Mouse (Mus musculus): ENCODE measurements around the gene Pnp. TPM values are rescaled to one million over a fixed set of nuclear protein-coding genes. Genes with fewer than 3 reads are reported as not detected.
"Not testable (repeated sequence)": the region's sequence is repeated elsewhere in the genome, so short reads cannot be mapped to it uniquely, and the experiment has no call there.

The Pnp gene
- total and polyA plus RNA-seq, 3 experiments: 14.4 to 18.1 (median 17.2) TPM

DNA sequence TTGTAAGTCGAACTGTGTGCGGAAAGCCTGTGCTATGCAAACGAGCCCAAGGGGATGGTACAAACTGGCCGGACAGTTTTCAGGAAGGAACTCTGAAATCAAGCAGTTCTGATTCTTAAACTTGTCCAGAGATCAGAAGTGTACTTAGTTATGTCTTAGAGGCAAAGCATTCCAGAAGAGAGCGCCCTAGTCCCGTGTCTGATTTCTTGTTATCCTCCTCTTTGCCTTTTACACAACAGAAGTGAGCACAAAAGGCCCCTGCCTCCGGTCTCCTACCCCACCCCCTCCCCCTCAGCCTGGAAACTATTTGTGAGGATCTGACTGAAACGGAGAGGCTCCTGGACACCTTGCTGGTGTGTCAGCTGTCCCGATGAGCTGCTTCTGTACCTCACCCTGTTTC is 45.8 kb downstream of the Pnp start:
- WGBS: 25% methylated on average over 9 of the region's 9 CpGs
- peak overlapping the region; percentile 17 for H3K9ac ChIP-seq (ENCODE audit: low read depth, low read length)
- no peak for TF ChIP-seq EP300 (IDR thresholded peaks at IDR 0.05; ENCODE audit: insufficient read depth, low read depth, low read length)
- TF ChIP-seq CTCF (IDR thresholded peaks at IDR 0.05): peak; percentile 70
- no peaks in the 10 kb centered on the region for H3K27me3 ChIP-seq (ENCODE audit: control insufficient read depth, insufficient read depth, low read length)
- peaks cover 3% of the 10 kb centered on the region for H3K36me3 ChIP-seq (ENCODE audit: control insufficient read depth, insufficient read depth, low read length)
- H3K4me3 ChIP-seq: no peak overlapping the region
- intact Hi-C loops (cut with DNase I): loop anchor here (1.0 to 2.0 kb wide), 2 partner anchors 46 to 87 kb away; no protein-coding TSS in a partner anchor
- H3K27ac ChIP-seq: no peak overlapping the region; the same call in 1 of the 2 replicates
- H3K4me1 ChIP-seq (ENCODE audit: control insufficient read depth, insufficient read depth, low read length): peaks cover 12% of the 10 kb centered on the region
- DNase-seq: peak in 1 of 2 experiments; percentile 36
- no peaks in the 10 kb centered on the region for H3K79me2 ChIP-seq (replicated peaks; ENCODE audit: control insufficient read depth, insufficient read depth, low read length)

DNA sequence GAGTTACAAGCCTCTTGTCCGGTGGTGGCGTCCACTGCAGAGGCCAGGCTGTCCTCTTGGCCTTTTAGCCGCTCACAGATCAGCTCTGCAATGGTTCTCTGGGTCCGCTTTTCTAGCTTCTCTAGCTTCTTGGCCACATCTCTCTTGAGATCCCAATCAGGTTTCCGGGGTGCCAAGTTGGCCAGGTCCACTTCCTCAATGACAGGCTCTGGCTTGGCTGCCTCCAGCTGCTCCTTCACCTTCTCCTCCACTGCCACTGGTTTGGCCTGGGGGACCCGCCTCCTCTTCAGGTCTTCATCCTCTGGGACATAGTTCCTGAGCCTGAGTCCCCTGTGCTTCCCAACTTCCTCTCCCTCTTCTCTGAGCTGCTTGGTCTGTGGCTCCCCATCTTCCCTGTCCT is 47.6 kb downstream of the Pnp start:
- DNase-seq; intact Hi-C loops (cut with DNase I); H3K27ac ChIP-seq: not testable (repeated sequence)

DNA sequence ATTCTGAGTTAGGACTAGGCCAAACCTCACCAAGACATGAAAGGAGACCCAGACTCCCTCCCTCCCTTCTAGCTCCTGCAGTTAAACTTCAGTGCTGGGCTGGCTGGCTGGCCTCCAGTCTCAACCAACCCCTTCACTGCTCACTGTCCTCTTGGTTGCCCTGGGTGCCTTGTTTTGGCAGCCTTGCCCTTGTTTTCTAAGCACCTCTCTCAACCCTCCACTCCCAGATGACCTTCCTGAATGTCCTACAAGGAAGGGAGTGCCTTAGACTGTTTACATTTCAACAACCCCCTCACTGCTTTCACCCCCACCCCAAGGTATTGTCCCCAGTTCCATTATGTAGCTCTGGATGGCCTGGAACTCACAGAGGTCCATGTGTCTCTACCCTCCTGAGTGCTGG is 48.7 kb downstream of the Pnp start:
- no peak overlapping the region for H3K9ac ChIP-seq (ENCODE audit: low read depth, low read length)
- no peaks in the 10 kb centered on the region for H3K79me2 ChIP-seq (replicated peaks; ENCODE audit: control insufficient read depth, insufficient read depth, low read length)
- no peak overlapping the region for H3K4me3 ChIP-seq
- no peak for TF ChIP-seq EP300 (IDR thresholded peaks at IDR 0.05; ENCODE audit: insufficient read depth, low read depth, low read length)
- no peak for TF ChIP-seq POLR2A (IDR thresholded peaks at IDR 0.05; ENCODE audit: insufficient read depth, low read depth, low read length)
- TF ChIP-seq CTCF (IDR thresholded peaks at IDR 0.05): no peak
- intact Hi-C loops (cut with DNase I): no loop called here
- H3K27me3 ChIP-seq (ENCODE audit: control insufficient read depth, insufficient read depth, low read length): no peaks in the 10 kb centered on the region
- peaks cover 3% of the 10 kb centered on the region for H3K36me3 ChIP-seq (ENCODE audit: control insufficient read depth, insufficient read depth, low read length)
- H3K4me1 ChIP-seq (ENCODE audit: control insufficient read depth, insufficient read depth, low read length): peaks cover 16% of the 10 kb centered on the region
- H3K27ac ChIP-seq: peak overlapping the region; percentile 36
- DNase-seq: no peak

More for the DNA sequence above, 47.6 kb downstream of the Pnp start:
- H3K4me1 ChIP-seq (ENCODE audit: control insufficient read depth, insufficient read depth, low read length): peaks cover 16% of the 10 kb centered on the region
- H3K79me2 ChIP-seq (replicated peaks; ENCODE audit: control insufficient read depth, insufficient read depth, low read length); H3K36me3 ChIP-seq (ENCODE audit: control insufficient read depth, insufficient read depth, low read length); H3K27me3 ChIP-seq (ENCODE audit: control insufficient read depth, insufficient read depth, low read length); H3K9ac ChIP-seq (ENCODE audit: low read depth, low read length); H3K4me3 ChIP-seq: not testable (repeated sequence)
- WGBS: 63% methylated on average over 6 of the region's 6 CpGs

DNA sequence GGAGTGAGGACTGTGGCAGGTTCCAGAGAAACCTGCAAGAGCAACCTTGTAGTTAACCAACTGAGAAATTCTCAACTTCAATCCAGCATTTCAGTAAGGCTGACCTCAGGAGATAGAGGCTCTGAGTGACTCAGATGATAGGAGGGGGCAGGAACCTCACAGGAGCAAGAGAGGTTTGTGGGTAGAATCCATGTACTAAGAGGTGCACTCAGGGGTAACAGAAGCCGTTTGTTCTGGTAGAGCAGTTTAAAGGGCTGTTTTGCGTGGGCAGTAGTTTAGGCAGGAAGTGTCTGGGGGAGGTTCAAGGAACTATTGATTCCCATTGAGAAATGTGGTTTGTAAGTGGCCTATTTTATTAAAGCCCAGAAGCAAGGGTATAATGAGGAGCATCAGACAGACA is 50.3 kb downstream of the Pnp start:
- WGBS: 30% methylated on average over 2 of the region's 2 CpGs
- no peak for TF ChIP-seq POLR2A (IDR thresholded peaks at IDR 0.05; ENCODE audit: insufficient read depth, low read depth, low read length)
- TF ChIP-seq EP300 (IDR thresholded peaks at IDR 0.05; ENCODE audit: insufficient read depth, low read depth, low read length): 0 out of 2 replicates have a peak, but pooled peaks have one; percentile 29
- TF ChIP-seq CTCF (IDR thresholded peaks at IDR 0.05): no peak
- Histone ChIP-seq H3K4me1 (ENCODE audit: control insufficient read depth, insufficient read depth, low read length) (peaks cover 16% of the 10 kb centered on the region), H3K4me3 (no peak overlapping the region), H3K27ac (peak overlapping the region; percentile 75), H3K79me2 (replicated peaks; ENCODE audit: control insufficient read depth, insufficient read depth, low read length) (no peaks in the 10 kb centered on the region), H3K9ac (ENCODE audit: low read depth, low read length) (no peak overlapping the region), H3K27me3 (ENCODE audit: control insufficient read depth, insufficient read depth, low read length) (no peaks in the 10 kb centered on the region), H3K36me3 (ENCODE audit: control insufficient read depth, insufficient read depth, low read length) (peaks cover 3% of the 10 kb centered on the region)
- intact Hi-C loops (cut with DNase I): no loop called here
- no peak for DNase-seq

DNA sequence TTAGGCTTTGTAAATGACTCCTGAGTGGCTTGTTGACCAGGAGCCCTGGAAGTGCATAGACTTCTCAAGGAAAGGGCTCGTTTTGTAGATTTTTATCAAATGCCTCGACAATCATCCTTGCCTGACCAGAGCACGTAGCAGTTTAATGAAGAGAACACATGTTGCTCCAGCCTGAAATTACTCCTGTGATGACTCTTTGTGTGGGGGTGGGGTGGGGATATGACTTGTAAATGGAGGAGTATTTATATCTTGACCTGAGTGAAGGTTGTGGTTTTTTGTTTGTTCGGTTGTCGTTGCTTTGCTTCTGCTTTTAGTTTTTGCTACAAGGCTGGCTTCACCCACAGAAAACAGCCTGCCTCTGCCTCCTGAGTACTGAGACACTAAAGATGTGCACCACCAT is 51.0 kb downstream of the Pnp start:
- no peak overlapping the region for H3K9ac ChIP-seq (ENCODE audit: low read depth, low read length)
- no peak overlapping the region for H3K4me3 ChIP-seq
- H3K79me2 ChIP-seq (replicated peaks; ENCODE audit: control insufficient read depth, insufficient read depth, low read length): no peaks in the 10 kb centered on the region
- H3K4me1 ChIP-seq (ENCODE audit: control insufficient read depth, insufficient read depth, low read length): peaks cover 12% of the 10 kb centered on the region
- no peaks in the 10 kb centered on the region for H3K27me3 ChIP-seq (ENCODE audit: control insufficient read depth, insufficient read depth, low read length)
- peaks cover 3% of the 10 kb centered on the region for H3K36me3 ChIP-seq (ENCODE audit: control insufficient read depth, insufficient read depth, low read length)
- DNase-seq: peak in 1 of 2 experiments; percentile 35
- H3K27ac ChIP-seq: peak overlapping the region; percentile 75
- WGBS: 31% methylated on average over 5 of the region's 5 CpGs
- intact Hi-C loops (cut with DNase I): loop anchor here (2.0 kb wide), 1 partner anchor 15 kb away; no protein-coding TSS in a partner anchor
- TF ChIP-seq POLR2A (IDR thresholded peaks at IDR 0.05; ENCODE audit: insufficient read depth, low read depth, low read length) (0 out of 2 replicates have a peak, but pooled peaks have one; percentile 21), EP300 (IDR thresholded peaks at IDR 0.05; ENCODE audit: insufficient read depth, low read depth, low read length) (no peak)

DNA sequence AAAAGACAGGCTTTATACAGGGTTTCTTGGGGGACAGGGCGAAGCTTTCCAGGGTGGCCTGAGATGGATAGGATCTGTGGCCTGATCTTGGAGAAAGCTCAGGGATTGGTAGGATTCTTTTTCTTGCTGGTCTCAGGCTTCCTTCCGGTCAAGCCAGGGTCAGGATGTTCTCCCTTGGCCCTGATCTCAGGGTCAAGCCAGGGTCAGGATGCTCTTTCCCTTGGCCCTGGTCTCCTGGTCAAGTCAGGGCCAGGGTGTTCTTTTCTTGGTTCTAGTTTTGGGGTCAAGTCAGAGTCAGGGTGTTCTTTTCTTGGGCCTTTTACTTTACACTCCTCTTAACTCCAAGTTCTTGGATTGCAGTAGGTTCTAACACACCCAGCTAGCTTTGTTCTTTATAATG is 56.8 kb downstream of the Pnp start:
- intact Hi-C loops (cut with DNase I): no loop called here
- peak; percentile 40 to 42 for DNase-seq
- peak overlapping the region; percentile 51 for H3K27ac ChIP-seq

More for the DNA sequence above, 56.8 kb downstream of the Pnp start:
- H3K27me3 ChIP-seq (ENCODE audit: control insufficient read depth, insufficient read depth, low read length): no peaks in the 10 kb centered on the region
- H3K9ac ChIP-seq (ENCODE audit: low read depth, low read length): no peak overlapping the region
- peaks cover 8% of the 10 kb centered on the region for H3K4me1 ChIP-seq (ENCODE audit: control insufficient read depth, insufficient read depth, low read length)
- H3K4me3 ChIP-seq: no peak overlapping the region
- TF ChIP-seq EP300 (IDR thresholded peaks at IDR 0.05; ENCODE audit: insufficient read depth, low read depth, low read length): peak; percentile 95
- no peak for TF ChIP-seq CTCF (IDR thresholded peaks at IDR 0.05)
- peak; percentile 11; the same call in 1 of the 2 replicates for TF ChIP-seq POLR2A (IDR thresholded peaks at IDR 0.05; ENCODE audit: insufficient read depth, low read depth, low read length)
- H3K36me3 ChIP-seq (ENCODE audit: control insufficient read depth, insufficient read depth, low read length): peaks cover 5% of the 10 kb centered on the region
- WGBS: 46% methylated on average over 2 of the region's 2 CpGs
- H3K79me2 ChIP-seq (replicated peaks; ENCODE audit: control insufficient read depth, insufficient read depth, low read length): no peaks in the 10 kb centered on the region

All from heart, adult 2 months (tissue).